Mouse (Mus musculus): ENCODE data around the gene Dcun1d5.

- no peak for TF ChIP-seq POLR2A (IDR thresholded peaks at IDR 0.05; ENCODE audit: low read depth, low read length)
- no peak for TF ChIP-seq CTCF (IDR thresholded peaks at IDR 0.05; ENCODE audit: extremely low read depth, insufficient read depth, insufficient read length, insufficient replicate concordance)
These were observed 10.6 kb upstream of the Dcun1d5 start for GRCm38 (mm10) chr9:7173756-7174155.

Data from spleen, adult 2 months (tissue).